9 mouse cellular contexts compared by ENCODE assay signal in genomic region chr11:37186132-37186531, GRCm38 (mm10). TPM values are rescaled to one million over a fixed set of nuclear protein-coding genes. Genes with fewer than 3 reads are reported as not detected.
DNase-seq lines count a peak whose midpoint lies in the region; ATAC-seq and TF ChIP-seq lines count a peak whose summit lies in the region.
"Had no signal": no experiment of that assay in that cellular context is flagged by ENCODE, and none has a peak within 500 bp of the region (broad histone marks: within the 10 kb centered on the region; RNA-seq: fewer than 3 reads in every experiment).

No protein-coding gene starts in this region.

- WGBS in midbrain, embryonic 10.5 days = 21% methylated on average over 3 of the region's 3 CpGs
- WGBS in midbrain, embryonic 16.5 days = 18% methylated on average over 3 of the region's 3 CpGs
- WGBS in lung, embryonic 14.5 days = 4% methylated on average over 3 of the region's 3 CpGs

- TF ChIP-seq CTCF in lung, embryonic 14.5 days (IDR thresholded peaks at IDR 0.05; ENCODE audit: low read depth) = peak; percentile 77

- peak; percentile 45 for DNase-seq in midbrain, embryonic 10.5 days (ENCODE audit: low spot score)
- peak; percentile 4 for DNase-seq in cerebellum, adult 11-12 months
- peak; percentile 62 to 94 for DNase-seq in frontal cortex, adult 2 months (ENCODE audit: extremely low spot score in 1 of 2, low spot score in 1 of 2)
- DNase-seq in kidney, postnatal 4 days = peak; percentile 70 to 73
- peak; percentile 86 for DNase-seq in lung, embryonic 14.5 days
- peak; percentile 6 for DNase-seq in testis, postnatal 14 days (ENCODE audit: low spot score)
- no peak for DNase-seq in gastrocnemius, postnatal 36 days

- no peak overlapping the region for H3K4me2 ChIP-seq in midbrain, embryonic 16.5 days (ENCODE audit: low read length)
- H3K4me2 ChIP-seq in lung, embryonic 14.5 days = no peak overlapping the region
- H3K4me2 ChIP-seq: limb, embryonic 12.5 days had no signal

- no peak overlapping the region for H3K9ac ChIP-seq in midbrain, embryonic 16.5 days (ENCODE audit: low read depth, low read length)
- no peak overlapping the region for H3K9ac ChIP-seq in lung, embryonic 14.5 days
- H3K9ac ChIP-seq: limb, embryonic 12.5 days had no signal

- H3K4me3 ChIP-seq in midbrain, embryonic 10.5 days = no peak overlapping the region
- no peak overlapping the region for H3K4me3 ChIP-seq in midbrain, embryonic 16.5 days (ENCODE audit: low read depth, low read length)
- H3K4me3 ChIP-seq in lung, embryonic 14.5 days (ENCODE audit: low read depth, low read length) = no peak overlapping the region
- H3K4me3 ChIP-seq: limb, embryonic 12.5 days had no signal

- H3K4me1 ChIP-seq in midbrain, embryonic 10.5 days = 0 out of 2 replicates have a peak, but pooled peaks cover 3% of the 10 kb centered on the region
- no peaks in the 10 kb centered on the region for H3K4me1 ChIP-seq in midbrain, embryonic 16.5 days (ENCODE audit: control insufficient read depth, insufficient read depth, low read length)
- H3K4me1 ChIP-seq in lung, embryonic 14.5 days (ENCODE audit: insufficient read depth) = no peaks in the 10 kb centered on the region

- ATAC-seq in midbrain, embryonic 16.5 days = no peak
- ATAC-seq in lung, embryonic 14.5 days (ENCODE audit: insufficient read depth) = peak; percentile 47; the same call in 1 of the 2 replicates

- no peak overlapping the region for H3K27ac ChIP-seq in midbrain, embryonic 10.5 days (replicated peaks)
- no peak overlapping the region for H3K27ac ChIP-seq in midbrain, embryonic 16.5 days (ENCODE audit: low read length)
- no peak overlapping the region for H3K27ac ChIP-seq in lung, embryonic 14.5 days (ENCODE audit: low read depth)
- H3K27ac ChIP-seq: limb, embryonic 12.5 days had no signal

- intact Hi-C loops in gastrocnemius, postnatal 36 days (cut with DNase I) = no loop called here

- no peaks in the 10 kb centered on the region for H3K9me3 ChIP-seq in midbrain, embryonic 10.5 days (replicated peaks)
- H3K9me3 ChIP-seq in midbrain, embryonic 16.5 days (replicated peaks; ENCODE audit: control insufficient read depth, low read length, poor library complexity, severe bottlenecking) = no peaks in the 10 kb centered on the region
- no peaks in the 10 kb centered on the region for H3K9me3 ChIP-seq in lung, embryonic 14.5 days (ENCODE audit: low read depth, low read length)
- H3K9me3 ChIP-seq: limb, embryonic 12.5 days had no signal

- no peaks in the 10 kb centered on the region for H3K27me3 ChIP-seq in midbrain, embryonic 10.5 days (ENCODE audit: low read depth, poor library complexity, severe bottlenecking)
- H3K27me3 ChIP-seq in midbrain, embryonic 16.5 days (ENCODE audit: control insufficient read depth, insufficient read depth, low read depth, low read length) = no peaks in the 10 kb centered on the region
- H3K27me3 ChIP-seq in lung, embryonic 14.5 days (ENCODE audit: insufficient read depth, low read length) = no peaks in the 10 kb centered on the region
- H3K27me3 ChIP-seq: limb, embryonic 12.5 days had no signal

- no peaks in the 10 kb centered on the region for H3K36me3 ChIP-seq in midbrain, embryonic 10.5 days
- H3K36me3 ChIP-seq in midbrain, embryonic 16.5 days (ENCODE audit: control insufficient read depth, insufficient read depth, low read length) = no peaks in the 10 kb centered on the region
- no peaks in the 10 kb centered on the region for H3K36me3 ChIP-seq in lung, embryonic 14.5 days (ENCODE audit: insufficient read depth)
- H3K36me3 ChIP-seq: limb, embryonic 12.5 days had no signal

RNA-seq across cellular contexts. Expression of gene Tenm2, which starts 49.6 kb away (rescaled TPM):
- polyA plus RNA-seq in midbrain, embryonic 10.5 days (2016; fragmentation: Nextera tagmentation; extraction: Ambion mirVana) = 4.2 and 7.4 TPM in 2 replicates
- polyA plus RNA-seq in midbrain, embryonic 16.5 days (2015; fragmentation: Nextera tagmentation; extraction: Ambion mirVana) = 77.0 and 91.2 TPM in 2 replicates
- 9.9 and 14.4 TPM in 2 replicates for polyA plus RNA-seq in frontal cortex, adult 2 months (2012; rRNA removed)
- polyA plus RNA-seq in lung, embryonic 14.5 days (2014; fragmentation: Nextera tagmentation; extraction: Ambion mirVana) = 0.28 and 0.50 TPM in 2 replicates
- total RNA-seq in gastrocnemius, postnatal 36 days (2021) = under 1 TPM; 0.26 to 0.57 TPM

Comparison
In these comparisons a context has a peak if more than half of its experiments do, and no peak if none do; other contexts are left out.
1. DNase-seq: peak in midbrain, embryonic 10.5 days (single experiment), cerebellum, adult 11-12 months (single experiment), frontal cortex, adult 2 months (2 of 2), kidney, postnatal 4 days (2 of 2), lung, embryonic 14.5 days (single experiment) and testis, postnatal 14 days (single experiment); none in gastrocnemius, postnatal 36 days (0 of 2).